Mouse (Mus musculus): ENCODE results near the gene Arf5. TPM values are rescaled to one million over a fixed set of nuclear protein-coding genes. Genes with fewer than 3 reads are reported as not detected.

Arf5 gene
- polyA plus RNA-seq, 1 experiment from 2014 or later, result 250 TPM

Other genes starting within 250 kb of the Arf5 start
- 15.6 and 18.2 TPM in 2 replicates for gene Zfp800, start 25.6 kb upstream of the Arf5 start, polyA plus RNA-seq (2014; fragmentation: Nextera tagmentation; extraction: Ambion mirVana)
- gene Fscn3, start 4.2 kb downstream of the Arf5 start, polyA plus RNA-seq (2014; fragmentation: Nextera tagmentation; extraction: Ambion mirVana), result not detected in 2 replicates
- 4.6 and 4.9 TPM in 2 replicates for gene Gcc1, start 4.8 kb downstream of the Arf5 start, polyA plus RNA-seq (2014; fragmentation: Nextera tagmentation; extraction: Ambion mirVana)
- gene Pax4, start 25.8 kb downstream of the Arf5 start, polyA plus RNA-seq (2014; fragmentation: Nextera tagmentation; extraction: Ambion mirVana), result not detected in 2 replicates
- 80.0 and 80.2 TPM in 2 replicates for gene Snd1, start 51.6 kb downstream of the Arf5 start, polyA plus RNA-seq (2014; fragmentation: Nextera tagmentation; extraction: Ambion mirVana)